Mouse (Mus musculus): Measurements from ENCODE around the gene Tmem132e. TPM values are rescaled to one million over a fixed set of nuclear protein-coding genes. Genes with fewer than 3 reads are reported as not detected.

Tmem132e gene
- total RNA-seq (2021): 10 to 100 TPM; 16.0 to 16.8 TPM

GRCm38 (mm10) chr11:82388371-82389313 is at the start of gene Tmem132e:
Gene Tmem132e (plus strand): TSS chr11:82388900.
- intact Hi-C loops (cut with DNase I): loop anchor here (5.0 kb wide), 1 partner anchor 151 kb away; no protein-coding TSS in a partner anchor
- DNase-seq: peak; percentile 69

DNA sequence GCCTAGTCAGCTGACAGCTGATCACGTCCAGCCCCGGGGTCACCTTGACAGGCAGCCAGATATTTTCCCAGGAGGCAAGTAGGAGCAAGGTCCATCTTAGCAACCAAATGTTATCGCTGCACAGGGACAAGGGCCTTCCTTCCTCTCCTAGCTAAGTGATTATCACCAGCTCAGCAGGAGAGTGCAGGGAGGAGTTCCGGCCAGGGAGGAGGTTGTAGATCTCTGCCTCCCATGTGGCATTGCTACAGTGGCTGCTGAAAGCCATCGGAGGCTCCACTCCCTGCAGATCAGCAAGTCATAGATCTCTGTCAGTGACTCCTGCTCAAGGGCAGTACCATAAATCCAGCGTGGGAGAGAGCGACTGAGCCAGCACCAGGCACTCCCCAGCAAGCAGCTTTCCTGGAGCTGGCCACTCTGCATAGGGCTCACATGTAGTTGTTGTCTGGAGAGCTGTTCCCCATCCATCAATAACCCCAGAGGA is 48.7 kb upstream of the Tmem132e start:
- intact Hi-C loops (cut with DNase I): no loop called here
- peak; percentile 20 for DNase-seq

GRCm38 (mm10) chr11:82340416-82340815 is 48.3 kb upstream of the Tmem132e start:
- intact Hi-C loops (cut with DNase I): no loop called here
- DNase-seq: peak; percentile 13

GRCm38 (mm10) chr11:82340900-82341299 is 47.8 kb upstream of the Tmem132e start:
- DNase-seq: no peak
- intact Hi-C loops (cut with DNase I): no loop called here

GRCm38 (mm10) chr11:82351039-82351438 is 37.7 kb upstream of the Tmem132e start:
- no peak for DNase-seq
- intact Hi-C loops (cut with DNase I): no loop called here

DNA sequence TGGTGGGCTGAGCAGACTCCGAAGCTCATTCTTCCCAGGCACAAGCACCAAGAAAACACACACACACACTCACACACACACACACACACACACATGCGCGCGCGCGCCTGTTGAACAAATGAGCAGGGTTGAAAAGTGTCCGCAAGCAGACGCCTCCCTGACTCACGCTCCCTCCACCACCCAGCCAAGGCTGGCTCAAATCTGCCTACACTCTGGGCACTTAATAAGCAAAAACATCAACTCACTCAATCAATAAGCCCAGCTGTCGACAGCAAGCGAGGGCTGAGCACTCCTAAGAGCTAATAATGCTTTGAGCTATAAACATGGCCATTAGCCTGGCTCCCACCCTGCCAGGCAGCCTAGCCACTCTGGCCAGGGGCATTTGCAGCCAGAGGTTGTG is 18.5 kb upstream of the Tmem132e start:
- intact Hi-C loops (cut with DNase I): no loop called here
- no peak for DNase-seq

- DNase-seq: no peak
- intact Hi-C loops (cut with DNase I): no loop called here
Measured at GRCm38 (mm10) chr11:82371577-82371976, 17.1 kb upstream of the Tmem132e start.

- intact Hi-C loops (cut with DNase I): no loop called here
- peak; percentile 92 for DNase-seq
Measured at GRCm38 (mm10) chr11:82380606-82381202, 8.0 kb upstream of the Tmem132e start.

DNA sequence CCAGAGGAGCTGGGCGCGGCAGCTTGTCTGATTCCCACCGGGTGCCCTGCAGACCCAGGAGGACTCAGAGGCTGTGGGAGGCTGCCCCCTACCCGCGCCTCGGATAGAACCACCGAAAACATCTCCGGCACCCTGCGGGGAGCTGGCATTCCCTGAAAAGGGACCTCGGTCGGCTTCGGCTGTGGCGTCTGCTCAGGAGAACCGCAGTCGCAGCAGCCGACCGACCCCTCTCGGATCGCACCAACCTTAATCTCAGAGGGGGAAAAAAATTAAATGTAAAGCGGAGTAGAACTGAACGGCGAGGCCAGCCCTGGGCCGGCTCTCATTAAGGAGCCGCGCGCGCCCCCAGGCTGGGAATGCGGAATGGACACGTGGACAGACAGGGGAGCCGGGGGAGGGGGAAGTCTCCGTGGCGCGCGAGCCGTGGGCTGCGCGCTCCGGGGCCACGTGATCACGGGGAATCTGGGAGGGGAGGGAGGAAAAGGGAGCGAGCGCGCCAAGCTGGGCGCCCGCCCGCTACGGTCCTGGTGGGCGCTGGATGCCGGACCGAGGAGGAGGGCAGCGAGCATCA is 1.6 kb upstream of the Tmem132e start:
- intact Hi-C loops (cut with DNase I): loop anchor here (5.0 kb wide), 1 partner anchor 150 kb away; no protein-coding TSS in a partner anchor
- DNase-seq: peak; percentile 87

DNA sequence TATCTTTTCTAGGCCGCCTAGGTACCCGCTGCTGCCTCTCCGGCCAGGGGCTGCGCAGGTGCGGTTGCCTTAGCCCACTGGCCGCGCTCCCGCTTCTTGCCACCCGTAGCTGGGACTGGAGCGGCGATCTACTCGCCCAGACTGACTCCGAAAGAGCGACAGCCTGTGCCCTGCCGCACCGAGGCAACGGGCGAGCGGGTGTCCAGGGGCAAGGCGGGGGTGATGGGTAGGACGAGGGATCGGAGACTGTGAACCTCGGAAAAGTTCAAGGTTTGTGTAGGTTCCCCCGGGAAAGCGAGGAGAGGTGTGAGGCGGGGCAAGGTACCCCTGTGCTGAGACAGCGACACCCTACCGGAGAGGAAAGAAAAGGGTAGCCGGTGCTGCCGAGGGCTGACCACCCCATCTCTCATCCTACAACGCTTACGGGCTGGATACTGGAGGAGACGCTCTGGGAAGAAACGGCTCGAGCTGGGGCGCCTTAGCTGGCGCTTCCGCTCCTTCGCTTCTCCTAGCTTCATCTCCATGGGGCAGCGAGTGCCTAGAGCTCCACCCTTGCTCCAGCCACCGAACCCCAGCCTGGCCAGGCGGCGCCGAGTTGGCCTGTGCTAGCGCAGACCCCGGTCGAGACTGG is 874 bp upstream of the Tmem132e start:
- intact Hi-C loops (cut with DNase I): loop anchor here (5.0 kb wide), 1 partner anchor 151 kb away; no protein-coding TSS in a partner anchor

GRCm38 (mm10) chr11:82389396-82390291 is 944 bp downstream of the Tmem132e start:
- peak; percentile 61 for DNase-seq
- intact Hi-C loops (cut with DNase I): loop anchor here (5.0 to 10.0 kb wide), 2 partner anchors 152 to 225 kb away; no protein-coding TSS in a partner anchor

More for the DNA sequence above, 874 bp upstream of the Tmem132e start:
- peak; percentile 41 for DNase-seq

DNA sequence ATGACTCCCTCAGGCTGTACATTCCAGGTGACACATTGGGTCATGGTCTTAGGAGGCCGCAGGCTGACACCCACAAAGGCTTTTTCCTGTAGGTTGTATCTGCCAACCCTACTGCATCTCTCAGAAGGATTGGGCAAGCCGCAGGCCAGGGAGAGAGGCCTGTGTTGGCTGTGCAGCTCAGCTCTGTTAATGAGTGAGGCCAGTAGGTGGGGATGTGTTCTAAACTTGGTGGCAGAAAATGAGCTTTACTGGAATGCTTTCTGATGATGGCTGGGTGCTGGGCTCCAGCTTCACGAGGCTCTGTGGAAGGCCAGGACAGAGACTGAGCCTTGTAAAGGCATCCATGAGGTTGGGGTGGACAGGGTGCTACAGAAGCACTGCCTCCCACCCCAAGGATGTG is 3.6 kb downstream of the Tmem132e start:
- intact Hi-C loops (cut with DNase I): loop anchor here (10.0 kb wide), 1 partner anchor 222 kb away; no protein-coding TSS in a partner anchor
- DNase-seq: peak; percentile 31

DNA sequence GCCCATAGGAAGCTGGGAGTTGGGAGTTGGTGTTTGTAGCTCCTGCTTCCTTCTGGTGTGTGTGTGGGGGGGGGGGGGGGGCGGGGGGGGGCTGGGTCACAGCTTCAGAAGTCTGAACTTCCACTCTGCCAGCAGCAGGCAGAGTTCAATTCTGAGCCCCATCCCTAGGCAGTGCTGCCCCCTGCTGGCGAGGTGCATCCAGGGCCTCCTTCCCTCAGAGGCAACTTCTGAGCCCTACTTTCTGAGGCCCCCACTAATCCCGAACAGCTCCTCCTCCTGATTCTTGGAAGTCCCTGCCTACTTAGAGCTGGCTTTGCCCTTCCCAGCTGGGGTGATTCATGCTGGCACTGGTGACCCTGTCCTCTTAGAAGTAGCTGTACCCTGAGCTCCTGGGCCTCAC is 10.9 kb downstream of the Tmem132e start:
- intact Hi-C loops (cut with DNase I): loop anchor here (10.0 kb wide), 1 partner anchor 215 kb away; no protein-coding TSS in a partner anchor
- DNase-seq: peak; percentile 53

- no peak for DNase-seq
- intact Hi-C loops (cut with DNase I): no loop called here
Measured at GRCm38 (mm10) chr11:82405641-82406040, 16.9 kb downstream of the Tmem132e start.

DNA sequence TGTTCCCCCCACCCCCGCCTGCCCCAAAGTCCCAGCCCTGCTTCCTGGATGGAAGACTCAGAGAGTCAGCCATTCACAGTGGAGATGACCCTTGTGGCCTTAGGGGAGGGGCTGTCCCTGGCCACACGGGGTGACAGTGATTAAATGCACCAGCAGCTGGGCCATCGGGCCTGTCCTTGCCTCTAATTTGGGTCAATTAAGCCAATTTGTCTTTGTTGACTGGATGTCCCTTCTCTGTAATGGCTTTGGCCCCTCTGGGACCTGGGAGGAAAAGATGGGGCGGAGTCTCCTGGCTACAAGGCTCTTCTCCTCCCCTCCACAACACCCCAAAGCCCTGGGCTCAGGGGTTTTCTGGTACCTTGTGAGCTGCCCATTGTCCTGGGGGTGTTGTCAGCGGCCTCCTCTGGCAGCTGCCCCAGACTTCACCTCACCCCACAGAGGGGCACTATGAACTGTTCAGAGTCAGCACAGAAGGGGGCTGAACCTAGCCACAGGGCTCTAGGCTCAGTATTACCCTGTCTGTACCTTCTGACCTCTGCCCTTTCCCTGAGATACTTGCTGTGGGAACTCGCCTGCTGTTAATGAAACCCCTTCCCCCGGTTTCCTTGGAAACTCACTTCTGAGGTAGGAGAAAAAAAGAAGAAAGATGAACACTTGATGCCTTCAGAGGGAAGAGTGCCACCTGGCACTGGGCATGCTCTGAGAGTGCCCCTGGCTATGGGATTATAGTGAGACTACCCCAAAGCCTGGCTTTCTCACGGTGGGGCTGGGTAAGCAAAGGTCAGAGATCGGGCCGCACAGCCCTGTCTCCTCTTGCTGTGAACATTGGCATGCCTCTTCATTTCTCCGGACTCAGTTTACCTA is 17.9 kb downstream of the Tmem132e start:
- intact Hi-C loops (cut with DNase I): no loop called here
- no peak for DNase-seq

GRCm38 (mm10) chr11:82412496-82412895 is 23.8 kb downstream of the Tmem132e start:
- intact Hi-C loops (cut with DNase I): no loop called here
- DNase-seq: no peak

- intact Hi-C loops (cut with DNase I): no loop called here
- DNase-seq: no peak
Measured at GRCm38 (mm10) chr11:82418337-82419041, 29.8 kb downstream of the Tmem132e start.

DNA sequence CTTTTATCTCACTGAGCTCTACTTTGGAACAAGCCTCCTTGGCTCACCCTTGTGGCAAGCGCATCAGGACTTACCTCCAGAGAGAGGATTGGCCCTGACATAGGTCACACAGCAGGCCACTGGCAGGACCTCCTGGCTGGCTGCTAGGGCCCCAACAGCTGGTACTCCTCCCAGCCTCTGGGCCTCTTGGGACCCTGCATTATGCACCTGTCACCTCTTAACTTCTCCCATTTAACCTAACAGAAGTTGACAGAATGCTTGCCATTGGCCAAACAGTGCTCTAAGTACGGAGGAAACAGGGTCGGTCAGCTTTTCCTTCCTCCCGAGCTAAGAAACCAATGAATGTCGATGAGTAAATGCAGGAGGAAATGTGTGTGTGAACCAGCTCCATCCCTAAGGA is 33.2 kb downstream of the Tmem132e start:
- DNase-seq: peak; percentile 80

More for the DNA sequence above, 33.2 kb downstream of the Tmem132e start:
- intact Hi-C loops (cut with DNase I): no loop called here

All from left cerebral cortex, postnatal 4 days (tissue).